Mouse (Mus musculus) retina, postnatal 1 day (tissue): ENCODE data around the gene Gm11634.
"Not testable (repeated sequence)": the region's sequence is repeated elsewhere in the genome, so short reads cannot be mapped to it uniquely, and the experiment has no call there.

Experiments used
- DNase-seq: peaks from one replicate; pipeline ENCODE4 v3.0.0-alpha.2; 2012

Gene Gm11634

DNA sequence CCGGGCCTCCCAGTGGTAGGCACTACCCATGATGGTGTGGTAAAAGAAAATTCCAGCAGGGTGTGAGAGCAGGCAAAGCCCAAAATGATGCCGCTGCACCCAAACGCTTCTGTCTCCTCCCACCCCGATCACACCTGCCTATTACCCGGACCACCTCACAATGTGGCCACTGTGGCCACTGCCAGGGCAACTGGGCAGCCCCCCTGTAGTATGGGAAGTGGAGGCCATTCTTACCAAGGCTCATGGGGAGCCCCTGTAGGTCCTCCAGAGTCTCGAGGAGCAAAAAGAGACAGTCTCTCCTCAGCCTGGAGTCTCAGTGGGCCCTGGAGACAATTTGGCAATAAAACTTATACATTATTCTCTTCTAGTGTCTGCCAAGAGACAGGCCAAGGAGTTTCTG lies at the start of gene Gm11634:
Gm11634 (minus strand) TSS at position 101 of the 400 bp plus-strand sequence.
- no peak for DNase-seq

DNA sequence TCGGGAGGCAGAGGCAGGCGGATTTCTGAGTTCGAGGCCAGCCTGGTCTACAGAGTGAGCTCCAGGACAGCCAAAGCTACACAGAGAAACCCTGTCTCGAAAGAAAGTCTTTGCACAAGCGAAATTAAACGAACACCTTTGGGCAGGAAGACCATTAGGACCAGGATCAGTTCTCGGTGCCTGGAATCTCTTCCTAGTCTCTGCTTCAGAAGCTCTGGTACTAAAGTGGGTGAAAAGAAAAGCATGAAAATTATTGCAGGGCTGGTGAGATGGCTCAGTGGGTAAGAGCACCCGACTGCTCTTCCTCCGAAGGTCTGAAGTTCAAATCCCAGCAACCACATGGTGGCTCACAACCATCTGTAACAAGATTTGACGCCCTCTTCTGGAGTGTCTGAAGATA lies 48.0 kb upstream of the Gm11634 start:
- DNase-seq = not testable (repeated sequence)

DNA sequence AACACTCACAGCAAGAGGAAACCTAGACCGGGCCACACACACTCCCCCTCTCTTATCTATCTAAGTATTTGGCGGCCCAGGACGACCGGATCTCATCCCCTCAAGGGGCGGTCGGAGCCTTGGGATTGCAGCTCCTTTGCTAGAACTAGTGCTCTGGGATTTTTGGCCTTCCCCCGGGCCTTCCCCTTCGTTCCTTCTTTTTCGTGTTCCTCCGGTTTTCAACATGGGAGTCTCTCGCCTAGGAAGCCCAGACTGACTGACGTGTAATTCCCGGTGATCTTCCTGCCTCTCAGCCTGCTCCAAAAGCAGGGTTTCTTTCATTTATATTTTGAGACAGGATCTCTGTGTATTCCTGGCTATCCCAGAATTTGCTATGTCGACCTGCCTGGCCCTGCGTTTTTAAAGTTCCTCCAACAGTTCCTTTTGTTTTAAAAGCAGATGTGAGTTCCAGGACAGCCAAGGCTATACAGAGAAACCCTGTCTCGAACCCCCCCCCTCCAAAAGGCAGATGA lies 47.3 kb upstream of the Gm11634 start:
- DNase-seq = peak; percentile 41

DNA sequence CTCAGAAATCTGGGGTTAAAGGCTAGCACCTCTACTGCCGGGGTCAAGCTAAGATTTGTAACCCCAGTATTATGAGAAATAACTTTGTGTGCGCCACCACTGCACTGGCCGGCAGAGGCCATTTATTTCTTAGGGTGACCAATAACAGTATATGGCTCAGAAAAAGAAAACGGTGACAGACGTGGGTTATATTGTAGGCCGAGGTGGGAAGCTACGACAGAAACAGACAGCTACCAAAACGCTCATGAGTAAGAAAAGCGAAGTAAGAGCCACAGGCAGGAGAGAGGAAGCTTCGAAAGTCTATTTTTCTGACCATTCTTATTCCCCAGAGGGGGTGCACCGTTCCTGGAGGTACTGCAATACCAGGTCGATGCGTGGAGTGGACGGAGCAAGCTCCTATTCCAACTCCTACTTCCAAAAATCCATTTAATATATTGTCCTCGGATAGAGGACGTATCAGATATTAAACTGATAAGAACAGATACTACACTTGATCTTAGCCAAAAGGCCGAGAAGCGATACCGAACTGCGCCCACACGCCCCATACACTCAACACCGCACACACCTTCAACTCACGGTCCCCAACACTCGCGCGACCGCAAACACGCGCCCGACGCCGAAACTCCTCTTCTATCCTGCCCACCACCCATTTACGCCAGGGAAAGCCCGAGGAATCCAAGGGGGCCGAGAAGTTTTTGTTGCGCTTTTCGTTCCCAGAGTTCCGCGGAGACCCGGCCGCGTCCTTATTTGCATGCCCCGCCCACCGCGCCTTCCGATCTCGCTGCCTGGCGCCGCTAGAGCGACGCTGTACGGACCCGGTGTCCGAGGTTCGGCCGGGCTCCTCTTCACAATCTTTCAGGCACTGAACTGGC lies 46.6 kb upstream of the Gm11634 start:
- DNase-seq = peak; percentile 97

DNA sequence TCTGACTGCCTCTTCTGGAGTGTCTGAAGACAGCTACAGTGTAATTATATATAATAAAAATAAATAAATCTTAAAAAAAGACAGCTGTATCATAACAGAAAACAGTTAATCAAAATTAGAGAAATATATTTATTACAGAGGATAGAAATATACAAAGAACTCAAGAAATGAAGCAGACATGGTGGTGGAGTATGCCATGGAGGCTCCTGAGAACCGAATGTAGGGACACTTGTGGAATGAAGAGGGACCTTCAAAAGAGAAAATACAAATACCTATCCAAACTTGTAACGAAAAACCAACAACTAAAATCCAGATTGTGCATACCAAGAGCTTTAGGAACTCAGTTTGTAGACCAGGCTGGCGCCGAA lies 46.0 kb upstream of the Gm11634 start:
- DNase-seq = not testable (repeated sequence)

DNA sequence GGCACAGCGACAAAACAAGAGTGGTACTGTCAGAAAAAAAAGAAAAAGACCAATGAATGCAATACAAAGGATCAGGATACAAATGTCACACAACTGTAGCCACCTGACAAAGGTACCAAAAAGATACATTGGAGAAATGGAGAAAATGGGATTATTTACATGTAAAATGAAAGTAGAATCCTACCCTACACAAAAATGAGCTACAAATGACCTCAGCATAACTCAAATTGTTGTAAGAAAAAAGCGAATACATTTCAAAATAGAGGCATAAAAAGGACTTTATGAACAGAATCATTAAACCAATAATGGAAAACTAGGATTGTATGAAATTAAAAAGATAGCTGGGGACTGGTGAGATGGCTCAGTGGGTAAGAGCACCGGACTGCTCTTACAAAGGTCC lies 45.5 kb upstream of the Gm11634 start:
- peak; percentile 78 for DNase-seq

DNA sequence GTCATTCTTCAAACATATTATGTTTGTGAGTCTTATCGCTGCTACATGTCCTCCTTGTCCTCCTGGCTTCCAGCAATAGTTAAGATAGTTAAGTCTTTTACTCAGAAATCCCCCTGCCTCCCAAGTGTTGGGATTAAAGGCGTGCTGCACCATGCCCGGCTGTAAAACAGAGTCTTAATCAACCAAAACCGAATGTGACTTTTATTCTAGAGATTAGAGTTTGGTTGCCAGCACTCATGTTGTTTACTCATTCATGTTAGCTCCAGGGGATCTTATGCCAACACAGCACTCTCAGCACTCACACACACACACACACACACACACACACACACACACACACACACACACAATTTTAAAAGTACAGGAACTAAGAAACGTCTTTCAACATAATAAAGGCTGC lies 43.9 kb upstream of the Gm11634 start:
- no peak for DNase-seq

DNA sequence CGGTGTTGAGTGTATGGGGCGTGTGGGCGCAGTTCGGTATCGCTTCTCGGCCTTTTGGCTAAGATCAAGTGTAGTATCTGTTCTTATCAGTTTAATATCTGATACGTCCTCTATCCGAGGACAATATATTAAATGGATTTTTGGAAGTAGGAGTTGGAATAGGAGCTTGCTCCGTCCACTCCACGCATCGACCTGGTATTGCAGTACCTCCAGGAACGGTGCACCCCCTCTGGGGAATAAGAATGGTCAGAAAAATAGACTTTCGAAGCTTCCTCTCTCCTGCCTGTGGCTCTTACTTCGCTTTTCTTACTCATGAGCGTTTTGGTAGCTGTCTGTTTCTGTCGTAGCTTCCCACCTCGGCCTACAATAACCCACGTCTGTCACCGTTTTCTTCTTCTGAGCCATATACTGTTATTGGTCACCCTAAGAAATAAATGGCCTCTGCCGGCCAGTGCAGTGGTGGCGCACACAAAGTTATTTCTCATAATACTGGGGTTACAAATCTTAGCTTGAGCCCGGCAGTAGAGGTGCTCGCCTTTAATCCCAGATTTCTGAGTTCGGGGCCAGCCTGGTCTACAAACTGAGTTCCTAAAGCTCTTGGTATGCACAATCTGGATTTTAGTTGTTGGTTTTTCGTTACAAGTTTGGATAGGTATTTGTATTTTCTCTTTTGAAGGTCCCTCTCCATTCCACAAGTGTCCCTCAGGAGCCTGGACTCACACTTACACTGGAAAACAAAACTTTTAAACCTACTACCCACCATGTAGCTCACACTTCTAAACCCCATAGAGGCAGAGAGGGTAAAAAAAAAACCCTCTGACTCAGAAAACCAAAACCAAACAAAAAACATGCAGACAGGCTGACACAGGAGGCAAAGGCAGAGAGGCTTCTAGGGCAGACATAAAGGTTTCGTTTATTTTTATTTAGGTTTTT lies 42.9 kb upstream of the Gm11634 start:
- DNase-seq = peak; percentile 95

DNA sequence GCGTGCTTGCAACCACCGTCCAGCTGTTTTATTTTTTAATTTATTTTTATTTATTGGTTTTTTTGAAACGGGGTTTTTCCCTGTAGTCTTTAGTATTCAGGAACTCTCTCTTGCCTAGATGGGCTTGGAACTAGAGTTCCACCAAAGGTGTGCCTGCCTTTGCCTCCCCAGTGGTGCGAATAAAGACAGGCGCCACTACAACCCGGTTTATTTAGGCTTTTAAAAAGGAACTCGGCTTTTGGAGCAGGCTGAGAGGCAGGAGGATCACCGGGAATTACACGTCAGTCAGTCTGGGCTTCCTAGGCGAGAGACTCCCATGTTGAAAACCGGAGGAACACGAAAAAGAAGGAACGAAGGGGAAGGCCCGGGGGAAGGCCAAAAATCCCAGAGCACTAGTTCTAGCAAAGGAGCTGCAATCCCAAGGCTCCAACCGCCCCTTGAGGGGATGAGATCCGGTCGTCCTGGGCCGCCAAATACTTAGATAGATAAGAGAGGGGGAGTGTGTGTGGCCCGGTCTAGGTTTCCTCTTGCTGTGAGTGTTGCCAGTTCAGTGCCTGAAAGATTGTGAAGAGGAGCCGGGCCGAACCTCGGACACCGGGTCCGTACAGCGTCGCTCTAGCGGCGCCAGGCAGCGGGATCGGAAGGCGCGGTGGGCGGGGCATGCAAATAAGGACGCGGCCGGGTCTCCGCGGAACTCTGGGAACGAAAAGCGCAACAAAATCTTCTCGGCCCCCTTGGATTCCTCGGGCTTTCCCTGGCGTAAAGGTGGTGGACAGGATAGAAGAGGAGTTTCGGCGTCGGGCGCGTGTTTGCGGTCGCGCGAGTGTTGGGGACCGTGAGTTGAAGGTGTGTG lies 42.0 kb upstream of the Gm11634 start:
- DNase-seq = peak; percentile 87

DNA sequence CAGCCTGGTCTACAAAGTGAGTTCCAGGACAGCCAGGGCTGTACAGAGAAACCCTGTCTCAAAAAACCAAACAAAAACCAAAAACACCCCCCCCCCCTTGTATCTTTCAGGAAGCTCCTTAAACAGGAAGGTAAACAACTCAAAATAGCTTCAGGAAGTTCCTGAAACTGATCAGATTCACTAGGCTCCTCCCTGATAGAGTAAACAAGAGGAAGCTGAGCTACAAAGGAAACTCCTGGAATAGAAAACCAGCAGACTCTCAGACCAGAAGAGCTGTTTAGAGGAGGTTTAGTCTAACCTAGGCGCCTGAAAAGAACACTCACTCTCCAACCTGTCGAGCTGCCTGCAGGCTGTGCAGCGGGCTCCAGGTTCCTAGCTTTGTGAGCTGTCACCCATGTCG lies 40.7 kb upstream of the Gm11634 start:
- DNase-seq = no peak

DNA sequence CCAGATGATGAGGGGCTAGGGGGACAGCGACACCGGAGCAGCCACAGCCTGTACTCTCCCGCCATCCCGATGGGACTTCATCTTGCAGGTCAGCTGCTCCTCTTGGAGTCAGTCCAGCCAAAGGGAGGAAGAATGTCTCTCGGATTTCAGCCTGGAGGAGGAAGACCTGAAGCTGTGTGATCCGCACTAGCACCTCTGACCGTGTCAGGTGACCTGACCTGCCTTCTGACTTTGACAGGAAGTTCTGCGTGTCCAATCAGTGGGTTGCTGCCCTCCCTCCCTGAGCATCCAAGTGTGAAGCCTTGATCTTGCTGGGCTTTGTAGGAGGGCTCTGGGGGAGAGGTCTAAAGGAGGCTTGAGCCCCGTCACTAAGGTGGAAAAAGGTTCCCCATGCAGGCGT lies 36.6 kb upstream of the Gm11634 start:
- DNase-seq = no peak

DNA sequence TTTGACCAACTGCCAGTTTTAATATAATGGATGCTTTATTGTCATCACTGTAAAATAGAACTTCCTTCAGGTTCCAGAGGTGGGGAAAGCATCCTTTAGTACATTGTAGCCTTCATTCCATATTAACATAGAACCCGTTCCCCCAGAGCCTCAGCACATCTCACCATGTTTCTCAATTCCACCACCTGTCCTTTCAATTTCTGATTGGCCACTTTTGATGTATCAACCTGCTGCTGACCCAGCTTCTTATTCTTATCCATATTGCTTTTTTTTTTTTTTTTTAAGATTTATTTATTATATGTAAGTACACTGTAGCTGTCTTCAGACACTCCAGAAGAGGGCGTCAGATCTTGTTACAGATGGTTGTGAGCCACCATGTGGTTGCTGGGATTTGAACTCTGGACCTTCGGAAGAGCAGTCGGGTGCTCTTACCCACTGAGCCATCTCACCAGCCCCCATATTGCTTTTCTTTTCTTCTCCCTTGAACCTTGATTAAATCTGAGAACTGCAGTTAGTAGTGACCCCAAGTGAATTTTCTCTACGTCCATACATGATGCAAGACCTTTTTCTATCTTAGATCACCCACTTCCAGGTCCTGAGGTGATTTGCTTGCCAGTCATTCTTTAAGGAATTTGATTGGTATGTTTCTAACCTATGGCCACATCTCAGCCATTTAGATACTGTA lies 29.8 kb upstream of the Gm11634 start:
- DNase-seq = not testable (repeated sequence)

DNA sequence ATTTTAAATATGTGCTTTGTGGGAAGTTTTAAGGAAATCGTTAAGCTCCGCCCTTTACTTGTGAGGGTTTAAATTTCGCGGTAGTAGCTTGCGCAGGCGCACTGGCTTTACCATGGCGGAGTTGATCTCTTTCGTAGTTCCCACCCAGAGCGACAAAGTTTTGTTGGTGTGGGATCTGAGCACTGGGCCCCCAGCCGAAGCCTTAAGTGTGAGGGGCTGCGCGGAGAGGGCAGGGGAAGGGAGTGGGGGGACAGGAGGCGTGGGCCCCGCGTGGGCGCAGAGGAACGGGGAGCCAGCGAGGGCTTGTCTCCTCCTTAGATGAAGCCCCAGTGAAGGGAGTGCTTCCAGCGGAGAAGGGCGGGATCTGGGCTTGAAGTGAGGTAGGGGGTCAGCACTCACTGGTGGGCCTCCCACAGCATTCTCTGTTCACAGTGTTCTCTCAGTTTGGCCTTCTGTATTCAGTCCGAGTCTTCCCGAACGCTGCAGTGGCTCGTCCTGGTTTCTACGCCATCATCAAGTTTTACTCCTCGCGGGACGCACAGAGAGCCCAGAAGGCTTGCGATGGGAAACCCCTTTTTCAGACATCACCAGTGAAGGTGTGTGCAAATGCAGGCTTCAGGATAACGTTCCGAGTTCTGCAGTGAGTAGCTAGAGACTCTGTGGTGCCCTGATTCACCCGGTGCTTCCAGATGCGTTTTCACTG lies 29.0 kb upstream of the Gm11634 start:
- no peak for DNase-seq

DNA sequence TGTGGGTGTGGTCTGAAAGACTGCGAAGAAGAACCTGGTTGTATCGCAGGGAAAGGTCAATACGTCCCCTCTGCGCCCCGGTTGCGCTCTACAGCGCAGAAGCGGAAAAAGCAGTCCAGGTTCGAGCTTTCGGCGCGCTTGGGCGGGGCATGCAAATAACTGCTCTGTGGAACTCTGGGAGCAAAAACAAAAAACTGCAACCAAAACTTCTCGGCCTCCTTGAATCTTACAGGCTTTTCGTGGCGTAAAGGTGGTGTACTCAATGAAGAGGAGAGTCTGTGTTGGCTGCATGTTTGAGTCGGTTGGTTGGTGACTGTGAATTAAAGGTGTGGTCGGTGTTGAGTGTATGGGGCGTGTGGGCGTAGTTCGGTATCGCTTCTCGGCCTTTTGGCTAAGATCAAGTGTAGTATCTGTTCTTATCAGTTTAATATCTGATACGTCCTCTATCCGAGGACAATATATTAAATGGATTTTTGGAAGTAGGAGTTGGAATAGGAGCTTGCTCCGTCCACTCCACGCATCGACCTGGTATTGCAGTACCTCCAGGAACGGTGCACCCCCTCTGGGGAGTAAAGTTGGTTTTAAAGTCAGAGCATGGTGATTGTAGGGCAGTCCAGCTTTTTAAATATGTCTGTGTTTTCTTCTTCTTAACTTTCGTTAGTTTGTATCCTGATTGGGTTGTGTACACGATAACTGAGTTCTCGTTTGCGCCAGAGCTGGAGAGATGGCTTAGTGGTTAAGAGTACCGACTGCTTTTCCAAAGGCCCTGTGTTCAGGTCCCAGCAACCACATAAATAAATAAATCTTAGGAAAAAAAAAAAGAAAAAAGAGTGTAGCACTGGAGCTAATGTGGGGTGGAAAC lies 28.2 kb upstream of the Gm11634 start, which contains the start of gene Rdm1:
Rdm1 (plus strand) TSS at position 201 of the 862 bp plus-strand sequence.
- DNase-seq = peak; percentile 96

DNA sequence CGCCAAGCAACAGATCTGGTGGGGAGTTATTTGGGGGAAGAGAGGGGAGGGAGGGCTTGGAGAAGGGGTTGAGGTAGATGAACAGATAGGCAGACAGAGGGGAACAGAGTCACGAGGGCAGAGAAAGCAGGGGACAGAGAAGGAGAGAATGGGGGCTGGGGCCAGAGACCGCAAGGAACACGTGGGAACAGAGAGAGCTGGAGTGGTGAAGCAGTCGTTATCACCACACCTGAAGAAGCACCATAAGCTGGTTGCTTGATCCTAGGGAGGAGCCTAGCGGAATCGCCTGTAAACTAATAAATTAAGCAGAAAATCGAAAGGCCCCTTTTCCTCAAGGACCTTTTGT lies 27.6 kb upstream of the Gm11634 start:
- DNase-seq = no peak

DNA sequence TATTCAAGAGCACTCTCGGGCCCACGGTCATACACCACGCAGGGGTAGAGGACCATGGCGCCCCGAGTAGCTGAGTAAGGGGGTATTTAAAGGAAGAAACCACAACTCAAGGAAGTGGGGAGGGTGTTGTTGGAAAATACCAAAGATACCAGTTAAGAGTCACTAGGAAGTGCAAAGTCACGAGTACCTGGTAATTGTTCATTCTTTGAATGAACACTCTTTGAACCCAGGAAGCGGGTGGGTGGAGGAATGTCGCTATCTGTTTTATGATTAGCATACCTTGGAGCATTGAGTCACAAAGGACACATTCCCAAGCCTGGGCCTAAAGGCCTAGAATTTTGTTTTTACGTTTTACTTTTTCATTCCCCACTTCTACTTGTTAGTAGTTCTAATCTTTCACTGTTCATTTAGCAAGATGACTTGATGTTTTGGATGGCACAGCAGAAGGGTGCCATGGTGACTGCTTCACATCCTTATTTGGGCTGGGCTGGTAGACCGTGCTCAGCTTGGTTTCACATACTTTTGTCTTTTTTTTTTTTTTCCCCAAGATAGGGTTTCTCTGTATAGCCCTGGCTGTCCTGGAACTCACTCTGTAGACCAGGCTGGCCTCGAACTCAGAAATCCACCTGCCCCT lies 21.1 kb upstream of the Gm11634 start:
- not testable (repeated sequence) for DNase-seq

DNA sequence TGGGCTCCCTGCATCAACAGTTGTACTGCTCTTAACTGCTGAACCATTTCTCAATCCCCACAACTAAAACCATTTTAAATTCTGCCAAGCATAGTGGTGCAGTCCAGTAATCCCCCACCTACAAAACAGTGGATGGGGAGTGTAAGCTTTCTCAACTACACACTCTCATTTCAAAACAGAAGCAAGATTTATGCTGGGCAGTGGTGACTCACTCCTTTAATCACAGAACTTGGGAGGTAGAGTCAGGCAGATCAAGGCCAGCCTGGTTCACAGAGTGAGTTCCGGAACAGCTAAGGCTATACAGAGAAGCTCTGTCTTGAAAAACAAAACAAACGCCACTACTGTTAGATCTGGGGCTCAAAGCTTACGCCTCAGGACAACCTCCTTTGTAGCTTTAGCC lies 19.5 kb upstream of the Gm11634 start:
- no peak for DNase-seq

DNA sequence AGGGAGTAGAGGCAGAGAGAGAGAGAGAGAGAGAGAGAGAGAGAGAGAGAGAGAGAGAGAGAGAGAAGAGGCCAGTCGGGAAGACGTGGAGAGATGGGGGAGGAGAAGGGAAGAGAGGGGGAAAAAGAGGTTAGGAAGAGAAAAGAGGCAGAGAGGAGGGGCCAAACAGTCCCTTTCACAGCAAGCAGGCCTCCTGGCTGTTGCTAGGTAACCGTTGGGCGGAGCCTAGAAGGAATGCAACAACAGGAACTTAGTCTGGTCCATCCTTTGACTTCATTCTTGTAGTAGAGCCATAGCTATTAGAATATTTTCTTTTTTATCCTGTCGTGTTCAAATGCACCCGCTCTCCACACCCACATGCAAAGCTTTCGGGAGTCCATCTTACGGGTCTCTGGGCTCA lies 18.8 kb upstream of the Gm11634 start:
- peak; percentile 94 for DNase-seq

DNA sequence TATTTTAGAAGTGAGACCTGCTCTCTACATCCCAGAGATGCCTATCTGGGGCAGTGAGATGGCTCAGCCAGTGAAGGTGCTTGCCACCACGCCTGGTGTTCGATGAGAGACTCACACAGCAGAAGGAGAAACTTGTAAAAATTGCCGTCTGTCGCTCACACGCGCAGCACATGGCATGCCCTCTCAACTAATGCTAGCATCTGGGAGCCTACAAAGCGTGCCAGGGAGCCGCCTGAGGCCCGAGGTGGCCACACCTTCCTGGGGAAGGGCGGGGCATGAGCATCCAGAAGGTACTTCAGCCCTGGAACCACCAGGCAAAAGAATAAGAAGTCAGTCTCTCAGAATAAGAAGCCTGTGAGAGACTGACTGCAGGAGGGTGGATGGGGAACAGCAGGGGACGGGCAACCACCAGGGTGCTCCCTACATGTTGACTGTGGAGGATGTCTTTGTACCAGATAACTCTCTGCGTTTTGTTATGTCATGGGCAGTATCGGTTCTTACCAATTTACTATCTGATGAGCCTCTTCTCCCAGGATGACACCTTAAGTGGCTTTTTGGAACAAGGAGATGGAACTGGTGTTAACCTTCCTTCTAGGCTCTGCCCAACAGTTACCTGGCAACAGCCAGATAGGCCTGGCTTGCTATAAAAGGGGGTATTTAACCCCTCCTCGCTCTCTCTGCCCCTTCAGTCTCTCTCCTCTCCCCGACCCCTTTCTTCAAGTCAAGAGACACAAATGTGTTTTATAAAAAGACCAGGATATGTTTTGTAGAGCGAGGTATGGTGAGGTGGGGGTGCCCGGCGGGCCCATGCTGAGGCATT lies 18.1 kb upstream of the Gm11634 start:
- no peak for DNase-seq
